Mouse (Mus musculus) urinary bladder, postnatal 25 days (tissue): ENCODE measurements around the gene Rbm8a.
A peak's percentile ranks its signal among the peaks of the same experiment; 100 is the strongest.

Experiments
- DNase-seq: peaks from one replicate; pipeline ENCODE4 v3.0.0; 2022; ENCODE audit warnings: low spot score

The Rbm8a gene

DNA sequence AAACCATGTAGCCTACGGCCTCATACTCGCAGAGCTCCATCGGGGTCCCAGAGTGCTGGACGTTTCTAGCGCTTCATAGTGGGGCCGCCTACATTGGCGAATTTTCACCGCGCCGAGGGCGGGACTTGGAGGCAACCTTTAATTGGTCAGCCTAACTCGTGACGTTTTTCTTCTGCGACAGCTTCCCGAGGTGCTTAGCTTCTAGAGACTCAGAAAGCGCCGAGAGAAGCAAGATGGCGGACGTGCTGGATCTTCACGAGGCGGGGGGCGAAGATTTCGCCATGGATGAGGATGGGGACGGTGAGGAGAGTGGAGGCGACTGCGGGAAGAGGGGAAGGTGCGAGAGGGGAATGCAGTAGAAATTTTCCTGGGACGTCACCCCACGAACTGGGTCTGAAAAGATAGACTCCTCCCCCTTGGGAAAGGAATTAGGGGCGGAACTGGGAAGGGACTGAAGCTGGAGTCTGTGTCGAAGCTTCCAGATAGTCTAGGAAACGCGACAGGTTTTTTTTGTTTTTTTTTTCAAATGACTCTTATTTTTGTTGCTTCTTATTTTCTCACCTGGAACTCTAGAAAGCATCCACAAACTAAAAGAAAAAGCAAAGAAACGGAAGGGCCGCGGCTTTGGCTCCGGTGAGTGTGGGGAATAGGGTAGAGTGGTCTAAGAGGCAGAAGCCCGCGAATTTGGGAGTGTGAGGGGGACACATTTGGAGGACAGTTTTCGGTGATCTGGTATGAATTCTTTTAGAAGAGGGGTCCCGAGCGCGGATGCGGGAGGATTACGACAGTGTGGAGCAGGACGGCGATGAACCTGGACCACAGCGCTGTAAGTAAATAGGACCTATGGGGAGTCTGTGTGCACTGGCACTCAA is at the start of gene Rbm8a:
Gene Rbm8a, plus strand, starts transcription at position 205 of the 872 bp plus-strand sequence.
- peak; percentile 93 for DNase-seq

GRCm38 (mm10) chr3:96581141-96581540 is 48.6 kb upstream of the Rbm8a start:
- no peak for DNase-seq

- DNase-seq: no peak
Observed at GRCm38 (mm10) chr3:96581771-96582515, 47.8 kb upstream of the Rbm8a start.

DNA sequence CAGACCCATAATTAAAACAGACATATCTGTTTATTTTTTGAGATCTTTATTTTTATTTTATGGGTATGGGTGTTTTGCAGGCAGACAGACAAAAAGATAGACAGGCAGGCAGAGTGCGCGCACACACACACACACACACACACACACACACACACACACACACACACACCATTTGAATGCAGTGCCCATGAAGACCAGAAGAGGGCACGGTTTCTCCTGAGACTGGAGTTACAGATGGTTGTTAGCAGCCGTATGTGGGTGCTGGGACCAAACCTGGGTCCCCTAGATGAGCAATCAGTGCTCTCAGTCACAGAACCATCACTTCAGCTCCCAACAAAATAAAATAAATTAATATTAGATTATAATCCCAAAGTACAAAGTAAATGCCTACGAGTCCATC is 46.3 kb upstream of the Rbm8a start:
- DNase-seq: no peak

DNA sequence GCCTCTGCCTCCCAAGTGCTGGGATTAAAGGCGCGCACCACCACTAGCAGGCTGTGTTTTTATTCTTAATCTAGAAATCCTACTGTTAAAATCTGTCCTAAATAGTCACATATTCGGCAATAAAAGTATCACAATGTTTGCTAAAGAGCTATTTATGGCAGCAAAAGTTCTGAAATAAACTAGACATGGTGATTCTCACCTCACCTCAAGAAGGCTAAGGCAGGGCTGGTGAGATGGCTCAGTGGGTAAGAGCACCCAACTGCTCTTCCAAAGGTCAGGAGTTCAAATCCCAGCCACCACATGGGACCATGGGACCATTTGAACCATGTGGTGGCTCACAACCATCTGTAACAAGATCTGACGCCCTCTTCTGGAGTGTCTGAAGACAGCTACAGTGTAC is 39.1 kb upstream of the Rbm8a start:
- DNase-seq: no peak

- no peak for DNase-seq
Observed at GRCm38 (mm10) chr3:96593374-96593773, 36.4 kb upstream of the Rbm8a start.

DNA sequence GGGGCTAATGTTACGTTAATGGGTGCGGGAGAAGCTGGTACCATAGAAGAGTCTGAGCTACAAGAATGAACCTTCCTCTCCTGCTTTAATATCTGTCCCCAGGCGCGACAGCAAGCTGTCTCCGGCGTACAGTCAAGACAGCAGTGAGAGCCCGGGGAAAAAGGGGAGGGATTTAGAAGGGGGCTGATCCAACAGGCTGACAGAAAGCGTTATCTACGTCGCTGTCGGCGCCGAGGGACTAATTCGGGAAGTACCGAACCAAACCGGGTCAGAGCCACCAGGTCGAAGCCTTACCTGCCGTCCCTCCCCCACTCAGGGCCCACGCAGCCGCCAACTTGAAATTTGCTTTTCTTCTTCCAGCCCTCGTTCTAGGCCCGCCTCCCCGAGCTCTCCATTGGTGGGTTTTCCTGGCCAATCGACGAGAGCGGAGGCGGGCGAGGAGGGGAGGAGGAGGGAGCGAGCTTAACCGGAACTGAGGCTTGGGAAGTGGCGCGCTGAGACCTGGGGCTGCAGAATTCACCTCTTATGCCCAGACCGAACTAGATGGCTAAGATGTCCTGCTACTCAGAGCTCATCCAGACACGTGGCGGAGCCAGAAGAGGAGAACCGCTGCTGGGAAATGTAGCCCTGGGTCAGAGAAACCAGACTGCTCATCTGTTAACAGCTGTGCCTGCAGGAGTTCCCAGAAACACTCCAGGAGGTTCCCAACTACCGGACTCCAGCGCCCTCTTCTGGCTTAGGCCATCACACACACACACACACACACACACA is 35.8 kb upstream of the Rbm8a start, which contains the start of gene Polr3gl:
Gene Polr3gl, minus strand, starts transcription at position 392 of the 771 bp plus-strand sequence.
- peak; percentile 87 for DNase-seq

GRCm38 (mm10) chr3:96594851-96595250 is 34.9 kb upstream of the Rbm8a start:
- no peak for DNase-seq

- DNase-seq: no peak
Observed at GRCm38 (mm10) chr3:96595661-96596060, 34.1 kb upstream of the Rbm8a start.

DNA sequence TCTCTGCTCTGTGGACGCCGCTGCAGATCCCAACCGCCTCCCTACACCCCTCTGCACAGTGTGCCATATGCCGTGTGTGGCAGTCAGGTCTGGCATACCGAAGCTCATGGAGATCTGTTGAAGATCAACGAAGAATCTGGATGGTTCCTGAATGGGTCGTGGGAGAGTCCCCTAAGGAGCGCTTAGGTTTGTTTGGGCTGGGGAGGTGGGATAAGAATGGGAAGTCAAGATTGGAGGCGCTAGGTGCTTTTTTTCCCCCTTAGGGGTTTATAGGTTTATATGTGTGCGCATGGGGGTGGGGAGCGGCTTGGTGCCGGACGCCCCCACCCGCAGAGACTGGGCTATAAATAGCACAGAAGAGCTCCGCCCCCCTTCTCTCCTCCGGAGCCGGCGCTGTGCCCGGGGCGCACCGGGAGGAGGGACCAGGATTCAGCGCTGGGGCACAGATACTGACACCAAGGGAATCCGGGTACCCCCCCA is 33.5 kb upstream of the Rbm8a start, which contains the start of gene Ankrd34a:
Gene Ankrd34a, plus strand, starts transcription at position 409 of the 480 bp plus-strand sequence.
- no peak for DNase-seq

GRCm38 (mm10) chr3:96596855-96597254 is 32.9 kb upstream of the Rbm8a start:
- no peak for DNase-seq

GRCm38 (mm10) chr3:96597435-96597891 is 32.3 kb upstream of the Rbm8a start:
- DNase-seq: no peak

DNA sequence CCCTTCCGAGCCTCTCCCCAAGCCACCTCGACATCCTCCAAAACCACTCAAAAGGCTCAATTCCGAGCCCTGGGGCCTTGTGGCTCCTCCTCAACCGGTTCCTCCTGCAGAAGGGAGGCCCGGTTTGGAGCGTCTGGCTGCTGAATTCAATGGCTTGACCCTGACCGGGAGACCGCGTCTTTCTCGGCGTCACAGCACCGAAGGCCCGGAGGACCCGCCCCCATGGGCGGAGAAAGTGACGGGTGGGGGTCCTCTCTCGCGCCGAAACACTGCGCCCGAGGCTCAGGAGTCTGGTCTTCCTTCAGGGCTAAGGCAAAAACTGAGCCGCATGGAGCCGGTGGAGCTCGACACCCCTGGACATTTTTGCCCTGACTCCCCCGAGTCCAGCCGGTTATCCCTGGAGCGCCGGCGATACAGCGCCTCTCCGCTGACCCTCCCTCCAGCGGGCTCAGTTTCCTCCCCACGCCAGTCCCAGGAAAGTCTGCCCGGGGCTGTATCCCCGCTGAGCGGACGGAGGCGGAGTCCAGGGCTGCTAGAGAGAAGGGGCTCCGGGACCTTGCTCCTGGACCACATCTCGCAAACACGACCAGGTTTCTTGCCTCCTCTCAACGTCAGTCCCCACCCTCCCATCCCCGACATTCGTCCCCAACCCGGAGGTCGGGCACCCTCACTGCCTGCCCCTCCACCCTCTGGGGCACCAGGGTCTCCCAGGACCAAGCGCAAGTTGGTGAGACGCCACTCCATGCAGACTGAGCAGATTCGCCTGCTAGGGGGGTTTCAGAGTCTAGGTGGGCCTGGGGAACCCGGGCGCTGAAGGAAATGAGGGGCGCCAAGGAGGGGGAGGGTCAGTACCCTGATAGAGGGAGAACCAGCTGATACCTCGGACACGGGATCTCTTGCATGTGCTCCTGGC is 31.3 kb upstream of the Rbm8a start:
- DNase-seq: peak; percentile 52

DNA sequence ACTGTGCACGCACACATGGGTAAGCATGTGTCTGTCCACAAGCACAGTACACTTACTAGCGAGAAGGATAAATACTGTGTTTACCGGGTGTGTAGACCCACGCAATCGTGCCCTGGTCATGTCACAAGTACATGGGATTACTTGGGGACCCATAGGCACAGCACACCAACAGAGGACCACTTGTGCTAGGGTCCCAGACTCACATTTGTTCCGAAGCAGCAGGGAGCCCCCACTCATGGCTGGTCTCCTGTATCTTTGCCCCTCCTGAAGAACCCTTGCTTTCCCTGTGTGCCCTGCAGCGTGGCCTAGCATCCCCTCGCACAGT is 30.7 kb upstream of the Rbm8a start:
- DNase-seq: no peak

- DNase-seq: no peak
Observed at GRCm38 (mm10) chr3:96599411-96599810, 30.3 kb upstream of the Rbm8a start.

GRCm38 (mm10) chr3:96600639-96601250 is 29.0 kb upstream of the Rbm8a start, which contains the start of gene Lix1l:
Gene Lix1l (plus strand): TSS chr3:96601149.
- DNase-seq: peak; percentile 78

- DNase-seq: peak; percentile 26
Observed at GRCm38 (mm10) chr3:96601251-96601787, 28.4 kb upstream of the Rbm8a start.

- DNase-seq: no peak
Observed at GRCm38 (mm10) chr3:96601941-96602703, 27.6 kb upstream of the Rbm8a start.

- no peak for DNase-seq
Observed at GRCm38 (mm10) chr3:96602704-96603084, 27.0 kb upstream of the Rbm8a start.
